Mouse (Mus musculus): ENCODE data around the gene Tfeb. TPM values are rescaled to one million over a fixed set of nuclear protein-coding genes. Genes with fewer than 3 reads are reported as not detected.
A peak's percentile ranks its signal among the peaks of the same experiment; 100 is the strongest.

The Tfeb gene
- polyA plus RNA-seq (2015; fragmentation: Nextera tagmentation; extraction: Ambion mirVana) = 2.3 and 2.8 TPM in 2 replicates

DNA sequence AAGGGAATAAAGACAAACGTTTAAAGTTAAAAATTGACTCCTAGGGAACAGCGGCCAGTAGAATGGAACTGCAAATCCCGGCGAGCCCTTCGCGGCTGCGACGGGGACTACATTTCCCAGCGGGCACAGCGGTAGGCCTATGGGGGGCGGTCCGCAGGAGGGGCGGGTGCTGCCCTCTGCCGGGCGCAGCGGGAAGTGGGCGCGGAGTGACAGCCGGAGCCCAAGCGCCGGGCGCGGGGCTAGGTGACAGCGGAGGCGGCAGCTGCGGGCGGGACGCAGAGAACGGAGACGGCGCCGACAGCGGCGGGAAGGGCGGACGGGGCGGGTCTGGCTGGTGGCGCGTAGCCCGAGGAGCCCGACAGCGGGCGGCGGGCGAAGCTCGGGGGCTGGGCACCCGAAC is at the start of gene Tfeb:
Gene Tfeb (plus strand): TSS at position 175 of the 400 bp plus-strand sequence.
- H3K4me3 ChIP-seq = peak within 1 kb of the TSS; percentile 56
- peak within 1 kb of the TSS; percentile 69 for H3K9ac ChIP-seq
- H3K27ac ChIP-seq (replicated peaks) = 0 out of 2 replicates have a peak within 1 kb of the TSS, but pooled peaks have one; percentile 28
- peaks cover 43% of the 10 kb centered on the region for H3K27me3 ChIP-seq
- no peaks in the 10 kb centered on the region for H3K36me3 ChIP-seq
- peak; percentile 82 for ATAC-seq (ENCODE audit: low read depth)
- H3K4me2 ChIP-seq = peak within 1 kb of the TSS; percentile 75
- under 1% methylated on average over 46 of the region's 47 CpGs for WGBS
- peaks cover 30% of the 10 kb centered on the region for H3K4me1 ChIP-seq (replicated peaks)
- H3K9me3 ChIP-seq = no peaks in the 10 kb centered on the region

- WGBS = 1% methylated on average over 70 of the region's 70 CpGs
- peak overlapping the region; percentile 96 for H3K4me2 ChIP-seq
- no peaks in the 10 kb centered on the region for H3K27me3 ChIP-seq
- H3K4me1 ChIP-seq (replicated peaks) = peaks cover 25% of the 10 kb centered on the region
- no peaks in the 10 kb centered on the region for H3K9me3 ChIP-seq
- ATAC-seq (ENCODE audit: low read depth) = peak; percentile 90
- H3K27ac ChIP-seq (replicated peaks) = peak overlapping the region; percentile 91
- H3K4me3 ChIP-seq = peak overlapping the region; percentile 66
- peak overlapping the region; percentile 95 for H3K9ac ChIP-seq
- peaks cover 32% of the 10 kb centered on the region for H3K36me3 ChIP-seq
These were observed 49.2 kb upstream of the Tfeb start for GRCm38 (mm10) chr17:47687409-47688343.

DNA sequence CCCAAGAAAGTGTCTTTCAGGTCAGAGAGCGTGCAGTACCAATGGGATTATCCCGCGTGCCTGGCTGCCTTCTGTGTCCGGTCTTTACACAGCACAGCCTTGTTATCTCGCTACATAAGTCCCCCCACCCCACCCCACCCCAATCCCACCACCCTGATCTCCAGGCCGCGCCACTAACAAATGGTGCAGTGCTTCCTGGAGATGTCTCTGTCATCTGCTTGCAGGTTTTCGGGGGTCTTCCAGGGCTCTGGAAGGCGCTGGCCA is 48.6 kb upstream of the Tfeb start, which contains the start of gene Tomm6:
Gene Tomm6 (minus strand): TSS at position 43 of the 264 bp plus-strand sequence.
- H3K27ac ChIP-seq (replicated peaks) = peak within 1 kb of the TSS; percentile 91
- no peaks in the 10 kb centered on the region for H3K27me3 ChIP-seq
- no peak for ATAC-seq (ENCODE audit: low read depth)
- H3K4me3 ChIP-seq = peak within 1 kb of the TSS; percentile 66
- 1% methylated on average over 9 of the region's 9 CpGs for WGBS
- H3K9me3 ChIP-seq = no peaks in the 10 kb centered on the region
- peak within 1 kb of the TSS; percentile 96 for H3K4me2 ChIP-seq
- peaks cover 26% of the 10 kb centered on the region for H3K36me3 ChIP-seq
- H3K9ac ChIP-seq = peak within 1 kb of the TSS; percentile 95
- H3K4me1 ChIP-seq (replicated peaks) = peaks cover 25% of the 10 kb centered on the region

DNA sequence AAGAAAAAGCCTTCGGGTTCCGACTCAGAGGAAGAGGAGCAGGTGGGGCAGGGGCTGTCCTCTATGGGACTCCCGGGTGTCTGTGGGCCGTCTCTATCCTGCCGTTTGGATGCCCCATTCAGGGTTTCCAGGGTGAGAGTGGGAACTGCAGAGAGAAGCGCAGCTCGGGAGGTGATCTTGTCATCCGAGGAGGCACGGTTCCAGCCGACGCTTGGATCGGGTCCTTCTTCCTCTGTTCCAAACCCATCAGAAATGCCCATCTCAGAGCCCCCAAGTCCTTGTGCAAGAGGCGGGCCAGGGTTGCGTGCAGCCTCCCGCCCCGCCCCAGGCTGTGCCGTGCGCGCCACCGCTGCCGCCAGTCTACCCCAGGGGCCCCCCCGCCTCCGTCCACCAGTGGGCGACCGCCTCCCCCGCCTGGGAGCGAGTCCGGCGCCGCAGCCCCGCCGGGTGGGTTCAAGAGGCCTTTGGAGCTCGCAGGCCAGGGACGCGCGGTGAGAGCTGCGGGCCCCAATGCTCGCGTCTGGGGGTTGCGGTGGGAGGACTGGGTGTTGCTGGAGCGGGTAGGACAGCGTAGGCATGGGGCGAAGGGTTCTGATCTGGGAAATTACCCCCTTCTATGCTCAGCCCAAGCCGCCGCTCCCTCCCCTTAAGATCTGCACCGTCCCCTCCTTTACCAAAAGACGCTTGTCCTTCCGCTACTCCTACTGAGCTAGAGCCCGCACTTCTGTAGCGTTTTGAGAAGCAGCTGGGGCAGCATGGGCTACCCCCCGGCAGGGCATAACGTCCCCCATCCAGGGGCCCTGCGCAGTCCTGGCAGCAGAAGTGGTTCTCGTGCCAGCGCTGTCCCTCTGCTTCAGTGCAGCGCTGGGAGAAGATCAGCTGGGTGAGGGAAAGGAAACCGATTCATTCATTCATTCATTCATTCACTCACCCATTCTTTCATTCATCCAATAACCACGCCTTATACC is 47.9 kb upstream of the Tfeb start, which contains the start of gene Frs3:
Gene Frs3 (plus strand): TSS at position 423 of the 968 bp plus-strand sequence.
- peak within 1 kb of the TSS; percentile 91 for H3K27ac ChIP-seq (replicated peaks)
- H3K4me3 ChIP-seq = peak within 1 kb of the TSS; percentile 66
- H3K36me3 ChIP-seq = peaks cover 21% of the 10 kb centered on the region
- peak within 1 kb of the TSS; percentile 95 for H3K9ac ChIP-seq
- no peaks in the 10 kb centered on the region; the same call in 1 of the 2 replicates for H3K27me3 ChIP-seq
- H3K9me3 ChIP-seq = no peaks in the 10 kb centered on the region
- peaks cover 32% of the 10 kb centered on the region for H3K4me1 ChIP-seq (replicated peaks)
- WGBS = 1% methylated on average over 54 of the region's 58 CpGs
- ATAC-seq (ENCODE audit: low read depth) = peak; percentile 73
- H3K4me2 ChIP-seq = peak within 1 kb of the TSS; percentile 96

DNA sequence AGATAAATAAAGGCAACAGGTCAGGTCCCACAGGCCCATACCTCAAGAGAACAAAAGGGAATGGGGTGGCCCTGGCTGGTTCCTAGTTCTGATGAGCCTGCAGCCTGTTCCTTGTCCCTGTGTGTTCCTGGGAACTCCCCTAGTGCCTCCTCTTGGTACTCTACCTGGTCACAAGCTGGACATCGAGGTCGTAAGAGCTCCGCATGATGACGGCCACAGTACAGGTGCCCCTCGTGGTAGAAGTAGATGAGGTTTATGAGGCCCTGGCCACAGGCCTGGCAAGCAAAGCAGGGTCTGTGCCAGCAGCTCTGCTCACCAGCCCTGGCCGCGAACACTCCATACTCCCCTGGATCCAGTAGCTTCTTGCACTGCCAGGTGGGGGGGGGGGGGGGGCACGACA is 46.9 kb upstream of the Tfeb start:
- Histone ChIP-seq H3K9ac (no peak overlapping the region), H3K4me3 (peak overlapping the region; percentile 66), H3K27ac (replicated peaks) (no peak overlapping the region), H3K36me3 (peaks cover 11% of the 10 kb centered on the region; the same call in 1 of the 2 replicates), H3K9me3 (no peaks in the 10 kb centered on the region), H3K4me2 (peak overlapping the region; percentile 96), H3K27me3 (no peaks in the 10 kb centered on the region; the same call in 1 of the 2 replicates), H3K4me1 (replicated peaks) (peaks cover 38% of the 10 kb centered on the region)
- no peak for ATAC-seq (ENCODE audit: low read depth)
- WGBS = 85% methylated on average over 7 of the region's 8 CpGs

GRCm38 (mm10) chr17:47691650-47692049 is 45.2 kb upstream of the Tfeb start:
- WGBS = 87% methylated on average over 3 of the region's 3 CpGs
- H3K27ac ChIP-seq (replicated peaks) = no peak overlapping the region
- ATAC-seq (ENCODE audit: low read depth) = no peak
- H3K9me3 ChIP-seq = no peaks in the 10 kb centered on the region
- H3K27me3 ChIP-seq = no peaks in the 10 kb centered on the region; the same call in 1 of the 2 replicates
- peaks cover 36% of the 10 kb centered on the region for H3K4me1 ChIP-seq (replicated peaks)
- H3K9ac ChIP-seq = no peak overlapping the region
- H3K4me3 ChIP-seq = no peak overlapping the region
- no peak overlapping the region for H3K4me2 ChIP-seq
- no peaks in the 10 kb centered on the region for H3K36me3 ChIP-seq

GRCm38 (mm10) chr17:47693671-47694441 is 43.0 kb upstream of the Tfeb start:
- H3K36me3 ChIP-seq = peaks cover 5% of the 10 kb centered on the region; the same call in 1 of the 2 replicates
- H3K4me3 ChIP-seq = peak overlapping the region; percentile 71
- H3K27me3 ChIP-seq = no peaks in the 10 kb centered on the region; the same call in 1 of the 2 replicates
- WGBS = 32% methylated on average over 13 of the region's 13 CpGs
- no peaks in the 10 kb centered on the region for H3K9me3 ChIP-seq
- H3K9ac ChIP-seq = peak overlapping the region; percentile 87
- peak; percentile 12 for ATAC-seq (ENCODE audit: low read depth)
- H3K27ac ChIP-seq (replicated peaks) = peak overlapping the region; percentile 78
- H3K4me1 ChIP-seq (replicated peaks) = peaks cover 28% of the 10 kb centered on the region
- H3K4me2 ChIP-seq = peak overlapping the region; percentile 79

- no peaks in the 10 kb centered on the region; the same call in 1 of the 2 replicates for H3K27me3 ChIP-seq
- H3K27ac ChIP-seq (replicated peaks) = peak within 1 kb of the TSS; percentile 78
- peak within 1 kb of the TSS; percentile 71 for H3K4me3 ChIP-seq
- 0% methylated on average over 3 of the region's 3 CpGs for WGBS
- peak within 1 kb of the TSS; percentile 87 for H3K9ac ChIP-seq
- peaks cover 25% of the 10 kb centered on the region for H3K4me1 ChIP-seq (replicated peaks)
- no peaks in the 10 kb centered on the region for H3K9me3 ChIP-seq
- H3K36me3 ChIP-seq = peaks cover 9% of the 10 kb centered on the region; the same call in 1 of the 2 replicates
- peak within 1 kb of the TSS; percentile 79 for H3K4me2 ChIP-seq
- no peak for ATAC-seq (ENCODE audit: low read depth)
These were observed 42.6 kb upstream of the Tfeb start, which contains the start of gene Gm21981 for GRCm38 (mm10) chr17:47694442-47694502. Gene Gm21981 (minus strand): TSS chr17:47694455.

- Histone ChIP-seq H3K9me3 (no peaks in the 10 kb centered on the region), H3K36me3 (peaks cover 14% of the 10 kb centered on the region; the same call in 1 of the 2 replicates), H3K27me3 (no peaks in the 10 kb centered on the region; the same call in 1 of the 2 replicates), H3K4me3 (peak within 1 kb of the TSS; percentile 71), H3K27ac (replicated peaks) (peak within 1 kb of the TSS; percentile 78), H3K9ac (peak within 1 kb of the TSS; percentile 87), H3K4me2 (peak within 1 kb of the TSS; percentile 79), H3K4me1 (replicated peaks) (peaks cover 21% of the 10 kb centered on the region)
- WGBS = under 1% methylated on average over 79 of the region's 82 CpGs
- peak; percentile 95 for ATAC-seq (ENCODE audit: low read depth)
These were observed 42.1 kb upstream of the Tfeb start, which contains the start of gene Prickle4 for GRCm38 (mm10) chr17:47694503-47695336. Gene Prickle4 (minus strand): TSS chr17:47694736.

DNA sequence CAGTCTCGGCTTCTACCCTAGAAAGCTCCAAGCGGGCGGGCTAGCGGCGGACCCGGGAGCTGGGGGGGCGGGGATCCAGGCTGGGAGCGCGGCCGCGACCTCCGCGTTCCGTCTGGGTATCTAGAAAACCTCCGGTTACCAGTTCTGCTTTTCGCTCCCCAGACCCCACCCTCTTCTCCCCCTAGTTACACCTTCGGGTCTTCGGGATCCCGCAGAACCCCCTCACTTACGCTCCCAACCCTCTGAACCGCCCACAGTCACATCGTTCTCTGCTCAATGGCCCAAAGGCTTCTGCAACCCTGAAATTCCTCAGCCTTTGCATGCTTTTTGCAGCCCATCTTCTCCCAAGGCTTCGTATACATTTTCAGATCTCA is 41.5 kb upstream of the Tfeb start:
- no peaks in the 10 kb centered on the region for H3K9me3 ChIP-seq
- peak overlapping the region; percentile 87 for H3K9ac ChIP-seq
- H3K4me2 ChIP-seq = peak overlapping the region; percentile 79
- H3K4me3 ChIP-seq = peak overlapping the region; percentile 71
- WGBS = under 1% methylated on average over 23 of the region's 23 CpGs
- H3K27me3 ChIP-seq = no peaks in the 10 kb centered on the region; the same call in 1 of the 2 replicates
- H3K27ac ChIP-seq (replicated peaks) = peak overlapping the region; percentile 78
- peak; percentile 37 for ATAC-seq (ENCODE audit: low read depth)
- peaks cover 18% of the 10 kb centered on the region for H3K4me1 ChIP-seq (replicated peaks)
- H3K36me3 ChIP-seq = peaks cover 20% of the 10 kb centered on the region; the same call in 1 of the 2 replicates
